ENCODE assay signal across 20 mouse cellular contexts in the genomic region with DNA sequence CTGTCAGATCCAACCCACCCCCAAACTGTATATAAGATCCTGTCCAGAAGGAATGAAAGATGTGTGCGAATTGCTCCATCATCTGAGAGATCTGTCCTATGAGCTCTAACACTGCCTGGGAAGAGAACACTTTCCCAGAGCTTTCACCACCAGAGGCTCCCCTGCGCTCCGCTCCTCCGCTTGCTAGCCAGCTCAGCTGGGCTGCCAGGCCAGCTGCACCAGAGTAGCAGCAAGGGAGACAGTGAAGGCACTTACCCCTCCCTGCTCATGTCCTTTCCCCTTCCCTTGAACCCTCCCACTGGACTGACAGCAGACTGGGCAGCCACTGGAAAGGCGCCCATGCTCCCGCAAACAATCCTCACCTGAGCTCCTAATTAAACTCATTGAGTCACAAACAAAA. TPM values are rescaled to one million over a fixed set of nuclear protein-coding genes. Genes with fewer than 3 reads are reported as not detected.
DNase-seq lines count a peak whose midpoint lies in the region; ATAC-seq and TF ChIP-seq lines count a peak whose summit lies in the region.
"Had no signal": no experiment of that assay in that cellular context is flagged by ENCODE, and none has a peak within 500 bp of the region (broad histone marks: within the 10 kb centered on the region; RNA-seq: fewer than 3 reads in every experiment).

No protein-coding gene starts in this region.

- no peak for ATAC-seq in heart, embryonic 12.5 days (ENCODE audit: insufficient number of reproducible peaks, low FRiP score)
- ATAC-seq: CD4-positive, CD25-positive, alpha-beta regulatory T cell, adult 4 months; forebrain, embryonic 16.5 days; midbrain, embryonic 16.5 days had no signal

- no peaks in the 10 kb centered on the region for H3K36me3 ChIP-seq in heart, embryonic 12.5 days
- H3K36me3 ChIP-seq in heart, embryonic 10.5 days, result no peaks in the 10 kb centered on the region
- H3K36me3 ChIP-seq: limb, embryonic 13.5 days; liver, embryonic 15.5 days had no signal

- DNase-seq in cerebellum, adult 9-10 months, result peak; percentile 34
- no peak for DNase-seq in cerebellum, adult 2 months
- no peak for DNase-seq in heart, embryonic 10.5 days (ENCODE audit: low spot score)
- no peak for DNase-seq in layer of hippocampus, adult 2 months (ENCODE audit: low spot score in 2 of 2)
- no peak for DNase-seq in layer of hippocampus, adult 8-10 months (ENCODE audit: low spot score in 2 of 2)
- peak; percentile 24 for DNase-seq in gastrocnemius, postnatal 25 days
- no peak for DNase-seq in frontal cortex, adult 2 months (ENCODE audit: extremely low spot score in 1 of 2, low spot score in 1 of 2)
- DNase-seq: heart, adult 18-20 months; layer of hippocampus, adult 9-11 months; lung, postnatal 10 days; thymus, postnatal 4 days had no signal

- no peak for TF ChIP-seq POLR2A in cerebellum, adult 2 months (IDR thresholded peaks at IDR 0.05; ENCODE audit: borderline replicate concordance, insufficient read depth, low read length)

- H3K4me3 ChIP-seq in cerebellum, adult 2 months (replicated peaks; ENCODE audit: insufficient read depth, low read depth, low read length), result no peak overlapping the region
- no peak overlapping the region for H3K4me3 ChIP-seq in heart, embryonic 12.5 days
- no peak overlapping the region for H3K4me3 ChIP-seq in heart, embryonic 10.5 days
- H3K4me3 ChIP-seq in layer of hippocampus, adult 2 months, result no peak overlapping the region
- H3K4me3 ChIP-seq: erythroblast, embryonic 14.5 days; limb, embryonic 13.5 days; liver, embryonic 15.5 days; megakaryocyte, embryonic 14.5 days had no signal

- peak overlapping the region; percentile 51; the same call in 1 of the 2 replicates for H3K9ac ChIP-seq in heart, embryonic 12.5 days
- H3K9ac ChIP-seq: limb, embryonic 13.5 days; liver, embryonic 15.5 days had no signal

- no peak for TF ChIP-seq CTCF in cerebellum, adult 2 months (IDR thresholded peaks at IDR 0.05; ENCODE audit: borderline replicate concordance, insufficient read depth, low read depth, low read length)
- peak; percentile 61 for TF ChIP-seq CTCF in layer of hippocampus, adult 2 months (conservative IDR thresholded peaks at IDR 0.05)

- no peaks in the 10 kb centered on the region for H3K9me3 ChIP-seq in heart, embryonic 12.5 days (replicated peaks)
- no peaks in the 10 kb centered on the region for H3K9me3 ChIP-seq in heart, embryonic 10.5 days
- H3K9me3 ChIP-seq: G1E; limb, embryonic 13.5 days; liver, embryonic 15.5 days; megakaryocyte, embryonic 14.5 days had no signal

- H3K27me3 ChIP-seq in cerebellum, adult 2 months (ENCODE audit: control insufficient read depth, insufficient read depth, low read length), result no peaks in the 10 kb centered on the region
- H3K27me3 ChIP-seq in heart, embryonic 12.5 days (replicated peaks), result no peaks in the 10 kb centered on the region
- no peaks in the 10 kb centered on the region for H3K27me3 ChIP-seq in heart, embryonic 10.5 days (ENCODE audit: insufficient read depth, poor library complexity, severe bottlenecking)
- H3K27me3 ChIP-seq: limb, embryonic 13.5 days; liver, embryonic 15.5 days; megakaryocyte, embryonic 14.5 days had no signal

- WGBS in cerebellum, adult 2 months, result 66% methylated on average over 6 of the region's 6 CpGs
- 45% methylated on average over 6 of the region's 6 CpGs for WGBS in heart, embryonic 12.5 days
- WGBS in heart, embryonic 10.5 days, result 32% methylated on average over 6 of the region's 6 CpGs

- H3K27ac ChIP-seq in cerebellum, adult 2 months (ENCODE audit: insufficient read depth, low read length), result no peak overlapping the region
- no peak overlapping the region for H3K27ac ChIP-seq in heart, embryonic 12.5 days (ENCODE audit: poor library complexity, severe bottlenecking)
- no peak overlapping the region for H3K27ac ChIP-seq in heart, embryonic 10.5 days
- no peak overlapping the region for H3K27ac ChIP-seq in layer of hippocampus, adult 2 months
- H3K27ac ChIP-seq: limb, embryonic 13.5 days; liver, embryonic 15.5 days had no signal

- H3K4me2 ChIP-seq in heart, embryonic 12.5 days, result no peak overlapping the region
- H3K4me2 ChIP-seq: limb, embryonic 13.5 days; liver, embryonic 15.5 days had no signal

- H3K4me1 ChIP-seq in cerebellum, adult 2 months (ENCODE audit: control insufficient read depth, insufficient read depth, low read length), result peaks cover 21% of the 10 kb centered on the region; the same call in 1 of the 2 replicates
- H3K4me1 ChIP-seq in heart, embryonic 12.5 days (replicated peaks), result peaks cover 4% of the 10 kb centered on the region; the same call in 1 of the 2 replicates
- H3K4me1 ChIP-seq in heart, embryonic 10.5 days, result no peaks in the 10 kb centered on the region

RNA-seq across cellular contexts. Expression of gene Pan3, which starts 6.3 kb away (rescaled TPM):
- 97.4 and 105 TPM in 2 replicates for polyA plus RNA-seq in cerebellum, adult 2 months (2012; rRNA removed)
- polyA plus RNA-seq in heart, embryonic 12.5 days (2016; fragmentation: Nextera tagmentation; extraction: Ambion mirVana), result 46.3 and 46.5 TPM in 2 replicates
- polyA plus RNA-seq in heart, embryonic 10.5 days (2016; fragmentation: Nextera tagmentation; extraction: Ambion mirVana), result 31.6 and 38.8 TPM in 2 replicates
- total RNA-seq in layer of hippocampus, adult 2 months (2021), result 100 to 1,000 TPM in 1 of 2 experiments, 10 to 100 TPM in 1; 96.7 to 114 TPM
- total RNA-seq in layer of hippocampus, adult 8-10 months (2022), result 100 to 1,000 TPM in 3 of 4 experiments, 10 to 100 TPM in 1; 89.6 to 122 (median 118) TPM
- total RNA-seq in gastrocnemius, postnatal 25 days (2021), result 10 to 100 TPM; 17.4 to 26.1 TPM
- 48.7 and 55.7 TPM in 2 replicates for polyA plus RNA-seq in frontal cortex, adult 2 months (2012; rRNA removed)

RNA-seq across cellular contexts. Expression of gene Flt3, which starts 23.3 kb away (rescaled TPM):
- 24.8 and 25.3 TPM in 2 replicates for polyA plus RNA-seq in cerebellum, adult 2 months (2012; rRNA removed)
- 0.20 TPM in 1 of 2 replicates, not detected in the other for polyA plus RNA-seq in heart, embryonic 12.5 days (2016; fragmentation: Nextera tagmentation; extraction: Ambion mirVana)
- 0.04 TPM in 1 of 2 replicates, not detected in the other for polyA plus RNA-seq in heart, embryonic 10.5 days (2016; fragmentation: Nextera tagmentation; extraction: Ambion mirVana)
- total RNA-seq in layer of hippocampus, adult 2 months (2021), result 10 to 100 TPM in 1 of 2 experiments, 1 to 10 TPM in 1; 9.8 to 11.0 TPM
- total RNA-seq in layer of hippocampus, adult 8-10 months (2022), result 10 to 100 TPM in 1 of 4 experiments, 1 to 10 TPM in 3; 8.3 to 11.6 (median 8.8) TPM
- not detected for total RNA-seq in gastrocnemius, postnatal 25 days (2021)
- 5.6 and 5.9 TPM in 2 replicates for polyA plus RNA-seq in frontal cortex, adult 2 months (2012; rRNA removed)
- polyA plus RNA-seq: G1E had no signal

Comparison
In these comparisons a context has a peak if more than half of its experiments do, and no peak if none do; other contexts are left out.
1. DNase-seq: peak in cerebellum, adult 9-10 months (single experiment) and gastrocnemius, postnatal 25 days (single experiment); none in cerebellum, adult 2 months (0 of 2), heart, embryonic 10.5 days (single experiment), layer of hippocampus, adult 2 months (0 of 2), layer of hippocampus, adult 8-10 months (0 of 2) and frontal cortex, adult 2 months (0 of 2).